Mouse (Mus musculus): ENCODE data around the gene Mfap1b.
A peak's percentile ranks its signal among the peaks of the same experiment; 100 is the strongest.
"Not testable (repeated sequence)": the region's sequence is repeated elsewhere in the genome, so short reads cannot be mapped to it uniquely, and the experiment has no call there.

The Mfap1b gene

DNA sequence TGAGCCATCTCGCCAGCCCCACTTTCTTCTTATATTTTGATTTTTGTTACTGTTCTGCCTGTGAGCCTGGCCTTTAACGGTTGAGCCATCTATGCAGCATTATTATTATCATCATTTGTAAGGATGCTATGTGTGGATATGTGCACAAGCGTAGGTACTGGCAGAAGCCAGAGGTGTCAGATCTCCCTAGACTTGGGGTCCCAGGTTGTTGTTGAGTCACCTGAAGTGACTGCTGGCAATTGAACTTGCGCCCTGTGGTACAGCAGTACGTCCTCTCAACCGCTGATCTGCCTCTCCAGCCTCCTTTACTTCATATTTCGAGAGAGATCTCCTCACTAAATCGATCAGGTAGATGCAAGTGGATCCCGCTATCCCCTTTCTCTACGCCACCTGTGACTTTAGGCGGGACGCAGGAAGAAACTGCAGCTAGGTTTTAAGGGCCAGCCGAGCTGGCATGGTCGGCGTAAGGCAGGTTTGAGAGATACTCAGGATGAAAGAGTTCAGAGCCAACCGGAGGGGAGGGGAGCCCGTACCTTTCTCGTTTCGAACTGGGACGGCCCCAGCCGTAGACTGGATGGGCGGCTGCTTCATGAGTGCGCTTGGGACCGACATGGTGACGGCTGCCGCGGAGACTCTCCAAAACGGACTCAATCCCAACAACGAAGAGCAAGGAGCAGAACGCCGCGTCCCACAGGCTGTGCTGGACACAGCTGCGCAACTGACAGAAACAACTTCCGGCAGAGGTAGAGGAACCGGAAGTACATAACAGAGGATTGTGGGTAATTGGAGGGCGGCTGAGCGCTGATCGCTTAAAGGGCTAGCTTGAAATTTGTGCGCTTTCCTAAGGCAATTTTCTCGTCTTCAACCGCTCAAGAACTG, at the start of gene Mfap1b:
Gene Mfap1b, minus strand, starts transcription at position 767 of the 879 bp plus-strand sequence.
- DNase-seq (ENCODE audit: extremely low spot score, low spot score) = peak; percentile 78

DNA sequence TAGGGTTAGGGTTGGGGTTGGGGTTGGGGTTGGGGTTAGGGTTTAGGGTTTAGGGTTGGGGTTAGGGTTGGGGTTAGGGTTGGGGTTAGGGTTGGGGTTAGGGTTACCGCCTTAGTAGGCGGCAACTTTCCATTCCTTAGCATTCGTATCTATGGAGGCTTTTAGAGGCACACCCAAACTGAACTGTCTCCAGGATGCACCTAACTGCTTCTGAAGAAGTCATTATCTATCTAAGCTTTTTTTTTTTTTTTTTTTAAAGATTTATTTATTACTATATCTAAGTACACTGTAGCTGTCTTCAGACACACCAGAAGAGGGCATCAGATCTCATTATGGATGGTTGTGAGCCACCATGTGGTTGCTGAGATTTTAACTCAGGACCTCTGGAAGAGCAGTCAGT, 49.0 kb upstream of the Mfap1b start:
- not testable (repeated sequence) for DNase-seq (ENCODE audit: extremely low spot score, low spot score)

DNA sequence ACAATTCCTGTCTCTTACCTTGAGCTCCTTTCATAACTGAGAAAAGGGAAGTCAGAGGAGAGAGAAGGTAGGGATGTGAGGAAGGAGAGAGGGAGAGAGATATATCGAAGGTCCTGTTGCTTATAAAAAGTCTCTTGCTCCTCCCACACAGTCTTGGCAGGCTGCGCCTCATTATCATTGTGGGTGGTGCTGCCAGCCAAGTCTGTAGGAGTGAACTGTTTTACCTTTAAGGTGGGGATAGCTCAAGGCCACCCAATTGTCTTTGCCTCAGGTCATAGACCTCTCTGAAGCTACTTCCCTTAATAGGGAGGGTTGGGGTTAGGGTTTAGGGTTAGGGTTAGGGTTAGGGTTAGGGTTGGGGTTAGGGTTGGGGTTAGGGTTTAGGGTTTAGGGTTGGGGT, 48.1 kb upstream of the Mfap1b start:
- no peak for DNase-seq (ENCODE audit: extremely low spot score, low spot score)

DNA sequence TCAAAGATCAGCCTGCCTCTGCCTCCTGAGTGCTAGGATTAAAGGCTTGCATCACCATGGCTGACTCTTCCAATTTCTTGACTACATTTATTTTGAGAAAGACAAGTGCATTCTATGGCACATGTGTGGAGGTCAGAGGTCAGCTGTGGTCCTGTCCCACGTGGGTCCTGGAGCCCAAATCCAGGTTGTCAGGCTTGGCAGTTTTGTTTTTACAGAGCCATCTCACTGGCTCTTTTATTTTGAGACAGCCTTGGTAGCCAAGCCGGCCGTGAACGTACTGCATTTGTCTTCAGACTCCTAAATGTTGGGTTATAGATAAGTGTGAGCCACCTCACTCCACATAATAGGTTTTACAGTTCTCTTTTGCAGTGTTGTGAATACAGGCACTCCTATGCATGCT, 44.8 kb upstream of the Mfap1b start:
- not testable (repeated sequence) for DNase-seq (ENCODE audit: extremely low spot score, low spot score)

DNA sequence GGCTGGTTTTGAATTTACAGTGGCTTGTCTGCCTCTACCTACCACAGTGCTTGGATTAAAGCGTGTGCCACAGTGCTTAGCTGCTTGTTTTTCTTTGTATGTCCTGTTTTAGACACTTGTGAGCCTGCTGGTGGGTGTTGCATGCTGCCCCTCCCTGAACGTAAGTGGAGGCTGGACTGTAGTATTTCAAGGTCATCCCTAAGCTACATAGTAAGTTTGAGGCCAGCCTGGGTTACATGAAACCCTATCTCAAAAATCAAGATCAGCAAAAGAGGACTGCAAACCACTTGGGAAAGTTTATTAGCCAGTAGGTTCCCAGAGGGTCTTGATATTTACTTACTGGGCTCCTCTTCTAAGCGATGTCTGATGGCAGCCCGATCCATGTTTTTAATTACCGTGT, 44.2 kb upstream of the Mfap1b start:
- no peak for DNase-seq (ENCODE audit: extremely low spot score, low spot score)

DNA sequence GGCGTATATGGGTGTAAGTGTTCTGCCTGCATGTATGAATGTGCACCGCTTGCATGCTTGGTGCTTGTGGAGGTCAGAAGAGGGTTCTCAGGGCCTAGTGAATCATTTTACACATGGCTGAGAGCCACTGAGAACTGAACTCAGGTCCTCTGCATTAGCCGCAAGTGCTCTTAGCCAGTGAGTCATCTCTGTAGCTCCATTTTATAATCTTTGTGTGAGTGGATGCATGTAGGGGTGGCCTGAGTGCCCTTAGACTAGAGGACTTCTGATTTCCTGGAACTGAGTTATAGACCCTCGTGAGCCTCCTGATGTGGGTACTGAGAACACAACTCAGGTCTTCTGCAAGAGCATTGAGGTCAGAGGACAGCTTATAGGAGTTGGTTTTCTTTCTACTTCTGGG, 40.3 kb upstream of the Mfap1b start:
- no peak for DNase-seq (ENCODE audit: extremely low spot score, low spot score)

DNA sequence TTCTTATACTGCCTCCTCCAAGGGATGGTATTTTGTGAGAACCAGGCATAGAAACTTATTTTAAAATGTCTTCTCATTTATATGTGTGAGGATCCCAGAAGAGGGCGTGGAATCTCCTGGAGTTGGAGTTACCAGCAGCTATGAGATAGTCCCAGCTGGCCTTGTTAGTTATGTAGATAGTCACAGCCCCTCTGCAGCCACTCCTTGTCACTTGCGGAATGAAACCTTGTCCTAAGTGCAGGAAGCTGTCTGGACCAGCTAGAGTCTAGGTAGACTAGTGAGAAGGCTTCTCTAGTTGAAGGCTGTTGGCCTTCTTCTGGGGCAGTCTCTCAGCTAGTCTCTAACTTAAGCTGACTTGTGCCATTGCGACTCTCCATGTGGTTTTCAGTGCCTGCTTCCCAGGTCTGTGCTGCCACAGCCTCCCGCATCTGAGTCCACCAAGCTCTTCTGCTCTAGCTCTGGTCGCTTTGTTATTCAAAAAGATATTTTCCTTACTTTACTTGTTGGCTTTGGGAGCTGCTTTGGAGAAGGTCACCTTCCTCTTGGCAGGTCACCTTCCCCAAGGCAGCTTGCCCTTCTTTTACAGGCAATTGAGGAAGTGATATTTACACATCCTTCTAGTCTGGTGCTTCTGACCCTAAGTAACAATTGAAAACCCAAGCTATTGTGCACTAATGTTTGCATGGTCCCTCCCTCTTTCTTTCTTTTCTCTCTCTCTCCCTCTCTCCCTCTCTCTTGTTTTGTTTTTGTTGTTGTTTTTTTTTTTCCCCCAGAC, 39.3 kb upstream of the Mfap1b start:
- DNase-seq (ENCODE audit: extremely low spot score, low spot score) = not testable (repeated sequence)

DNA sequence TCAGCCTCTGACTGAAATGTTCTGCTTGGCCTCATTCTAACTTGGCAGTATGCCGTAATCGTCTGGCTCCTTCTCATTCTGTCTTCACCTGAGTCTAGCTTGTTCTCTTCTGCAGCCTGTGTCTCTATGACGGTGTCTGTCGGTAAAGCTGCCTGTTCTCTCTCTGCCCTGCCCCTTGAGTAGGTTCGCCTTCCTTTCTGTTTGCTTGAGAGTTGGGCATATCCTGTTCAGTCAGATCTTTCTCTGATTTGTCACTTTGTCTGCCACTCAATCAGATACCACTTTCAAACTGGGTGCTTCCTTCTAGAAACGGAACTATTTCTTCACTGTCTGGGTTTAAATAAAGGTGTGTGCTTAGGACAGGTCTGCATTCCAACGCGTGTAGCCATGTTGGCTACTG, 37.5 kb upstream of the Mfap1b start:
- no peak for DNase-seq (ENCODE audit: extremely low spot score, low spot score)

DNA sequence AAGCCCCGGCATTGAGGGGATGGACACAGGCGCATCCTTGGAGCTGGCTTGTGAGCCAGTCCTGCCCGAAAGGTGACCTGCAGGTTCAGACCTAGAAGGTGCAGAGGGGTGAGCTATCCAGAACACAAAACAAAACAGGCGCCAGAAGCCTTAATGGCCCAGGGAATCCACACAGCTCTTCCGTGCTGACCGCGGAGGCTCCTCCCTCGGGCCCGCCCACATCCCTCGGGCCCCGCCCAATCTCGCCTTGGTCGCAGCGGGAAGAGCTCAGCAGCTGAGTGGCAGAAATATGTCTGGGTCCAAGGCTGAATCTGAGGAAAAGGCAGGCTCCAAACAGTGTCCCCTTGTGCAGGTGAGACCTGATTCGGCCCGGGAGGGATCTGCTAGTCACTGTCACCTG, 35.7 kb upstream of the Mfap1b start:
- peak; percentile 41 for DNase-seq (ENCODE audit: extremely low spot score, low spot score)

DNA sequence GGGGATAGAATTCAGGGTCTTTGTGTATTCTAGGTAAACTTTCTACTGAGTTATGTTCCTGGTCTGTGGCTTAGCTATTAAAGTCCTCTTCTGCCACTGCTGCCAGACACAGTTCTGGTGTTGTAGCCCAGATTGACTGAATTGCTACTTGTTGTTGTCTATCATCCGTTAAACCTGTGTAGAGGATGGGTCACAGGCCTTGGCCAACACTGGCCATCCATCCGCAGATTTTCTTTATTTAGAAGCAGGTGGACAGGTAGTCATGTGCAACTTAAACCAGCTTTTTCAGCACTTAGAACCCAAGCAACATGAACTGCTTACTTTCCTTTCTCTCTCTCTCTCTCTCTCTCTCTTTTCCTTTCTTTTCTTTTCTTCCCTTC, 34.1 kb upstream of the Mfap1b start:
- no peak for DNase-seq (ENCODE audit: extremely low spot score, low spot score)

DNA sequence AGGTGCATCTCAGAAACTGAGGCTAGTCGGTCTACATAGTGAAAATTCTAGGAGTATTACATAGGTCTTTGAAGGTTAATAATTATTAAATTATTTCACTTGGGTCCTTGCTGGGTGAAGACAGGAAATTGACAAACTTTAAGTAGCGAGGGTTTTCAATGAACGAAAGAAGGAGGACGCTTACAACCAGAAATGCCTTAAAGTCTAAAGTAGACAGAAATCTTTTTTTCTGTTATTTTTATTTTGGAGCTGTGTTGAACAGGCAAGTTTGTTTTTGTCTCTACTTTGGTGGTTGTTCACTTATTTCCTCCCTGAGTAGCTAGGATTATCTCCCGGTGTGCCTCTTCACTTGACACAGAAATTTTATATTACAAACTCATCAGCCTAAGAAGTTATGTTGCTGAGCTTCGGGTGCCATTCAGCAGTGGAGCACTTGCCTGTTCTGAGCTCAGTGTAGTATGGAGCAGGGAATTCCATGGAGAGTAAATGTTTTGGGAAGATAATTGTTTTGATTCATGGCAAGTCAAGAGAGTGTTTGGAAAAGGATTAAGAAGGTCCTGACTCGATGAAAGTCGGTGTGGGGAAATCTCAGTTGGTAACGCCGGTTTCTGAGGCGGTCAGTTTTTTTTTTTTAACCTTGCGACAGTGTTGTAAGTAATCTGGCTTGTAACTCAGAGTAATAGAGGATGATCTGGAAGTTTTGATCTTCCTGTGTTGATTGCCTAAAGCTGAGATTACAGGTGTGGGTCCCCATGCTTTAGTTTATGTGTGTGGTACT, 33.5 kb upstream of the Mfap1b start:
- no peak for DNase-seq (ENCODE audit: extremely low spot score, low spot score)

DNA sequence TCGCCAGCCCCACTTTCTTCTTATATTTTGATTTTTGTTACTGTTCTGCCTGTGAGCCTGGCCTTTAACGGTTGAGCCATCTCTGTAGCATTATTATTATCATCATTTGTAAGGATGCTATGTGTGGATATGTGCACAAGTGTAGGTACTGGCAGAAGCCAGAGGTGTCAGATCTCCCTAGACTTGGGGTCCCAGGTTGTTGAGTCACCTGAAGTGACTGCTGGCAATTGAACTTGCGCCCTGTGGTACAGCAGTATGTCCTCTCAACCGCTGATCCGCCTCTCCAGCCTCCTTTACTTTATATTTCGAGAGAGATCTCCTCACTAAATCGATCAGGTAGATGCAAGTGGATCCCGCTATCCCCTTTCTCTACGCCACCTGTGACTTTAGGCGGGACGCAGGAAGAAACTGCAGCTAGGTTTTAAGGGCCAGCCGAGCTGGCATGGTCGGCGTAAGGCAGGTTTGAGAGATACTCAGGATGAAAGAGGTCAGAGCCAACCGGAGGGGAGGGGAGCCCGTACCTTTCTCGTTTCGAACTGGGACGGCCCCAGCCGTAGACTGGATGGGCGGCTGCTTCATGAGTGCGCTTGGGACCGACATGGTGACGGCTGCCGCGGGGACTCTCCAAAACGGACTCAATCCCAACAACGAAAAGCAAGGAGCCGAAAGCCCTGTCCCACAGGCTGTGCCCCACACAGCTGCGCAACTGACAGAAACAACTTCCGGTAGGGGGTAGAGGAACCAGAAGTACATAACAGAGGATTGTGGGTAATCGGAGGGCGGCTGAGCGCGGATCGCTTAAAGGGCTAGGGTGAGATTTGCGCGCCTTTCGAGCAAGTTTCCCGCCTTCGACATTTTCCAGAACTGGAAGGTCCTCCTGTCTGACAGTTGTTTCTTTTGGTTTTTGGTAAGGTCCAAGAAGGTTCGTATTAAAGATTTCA, 32.3 kb upstream of the Mfap1b start, which contains the start of the genes Mfap1a and Wdr76:
Gene Mfap1a, minus strand, starts transcription at position 724 of the 941 bp plus-strand sequence.
Gene Wdr76, plus strand, starts transcription at position 782 of the 941 bp plus-strand sequence.
- DNase-seq (ENCODE audit: extremely low spot score, low spot score) = peak; percentile 84

DNA sequence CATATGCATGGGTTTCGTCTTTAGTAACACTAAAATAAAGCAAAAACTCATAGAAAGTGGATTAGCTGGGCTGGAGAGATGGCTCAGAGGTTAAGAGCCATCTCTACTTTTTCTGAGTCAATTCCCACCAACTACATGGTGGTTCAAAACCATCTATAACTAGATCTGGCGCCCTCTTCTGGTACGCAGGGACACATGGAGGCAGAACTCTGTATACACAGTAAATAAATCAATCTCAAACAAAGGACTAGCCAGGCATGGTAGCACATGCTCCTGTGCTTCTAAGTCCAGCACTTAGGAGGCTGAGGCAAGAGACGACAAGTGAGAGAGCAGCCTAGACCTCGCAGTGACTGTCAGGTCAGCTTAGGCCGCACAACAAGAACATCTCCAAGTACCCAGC, 27.7 kb upstream of the Mfap1b start:
- not testable (repeated sequence) for DNase-seq (ENCODE audit: extremely low spot score, low spot score)

DNA sequence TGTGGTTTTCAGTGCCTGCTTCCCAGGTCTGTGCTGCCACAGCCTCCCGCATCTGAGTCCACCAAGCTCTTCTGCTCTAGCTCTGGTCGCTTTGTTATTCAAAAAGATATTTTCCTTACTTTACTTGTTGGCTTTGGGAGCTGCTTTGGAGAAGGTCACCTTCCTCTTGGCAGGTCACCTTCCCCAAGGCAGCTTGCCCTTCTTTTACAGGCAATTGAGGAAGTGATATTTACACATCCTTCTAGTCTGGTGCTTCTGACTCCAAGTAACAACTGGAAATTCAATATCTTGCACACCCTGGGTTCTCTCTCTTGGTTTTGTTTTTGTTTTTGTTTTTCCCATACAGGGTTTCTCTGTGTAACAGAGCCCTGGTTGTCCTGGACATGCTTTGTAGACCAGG, 10.5 kb upstream of the Mfap1b start:
- not testable (repeated sequence) for DNase-seq (ENCODE audit: extremely low spot score, low spot score)

DNA sequence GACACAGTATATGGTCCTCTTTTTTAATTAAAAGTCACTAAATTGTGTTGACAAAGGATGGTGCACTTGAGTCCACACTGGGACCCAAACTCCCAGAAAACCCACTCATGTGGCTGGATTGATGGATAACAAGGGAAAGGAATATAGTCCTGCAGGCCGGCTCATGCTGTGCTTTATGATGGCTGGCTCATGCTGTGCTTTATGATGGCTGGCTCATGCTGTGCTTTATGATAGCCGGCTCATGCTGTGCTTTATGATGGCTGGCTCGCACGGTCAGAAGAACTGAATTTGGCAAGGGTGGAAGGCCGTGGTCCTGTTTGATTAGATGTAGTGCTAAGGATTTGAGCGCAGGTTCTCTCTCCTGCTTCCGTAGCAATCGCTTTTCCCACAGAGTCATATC, 9.7 kb upstream of the Mfap1b start:
- no peak for DNase-seq (ENCODE audit: extremely low spot score, low spot score)

DNA sequence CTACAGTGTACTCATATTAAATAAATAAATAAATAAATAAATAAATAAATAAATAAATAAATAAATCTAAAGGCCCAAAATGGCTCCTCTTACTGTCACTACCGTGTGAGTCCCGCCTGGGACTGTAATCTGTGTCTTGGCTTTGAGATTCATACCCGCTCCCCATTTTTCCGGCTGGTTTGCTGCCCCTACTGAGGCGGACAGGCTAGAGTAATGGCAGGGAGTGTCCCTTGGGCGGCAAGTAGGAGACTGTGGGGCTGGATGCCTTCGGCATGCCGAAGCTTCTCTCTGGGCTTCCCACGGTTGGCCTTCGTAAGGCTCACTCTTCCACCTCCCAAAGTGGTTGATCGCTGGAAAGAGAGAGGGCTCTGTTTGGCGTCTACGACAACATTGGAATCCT, 7.0 kb upstream of the Mfap1b start:
- DNase-seq (ENCODE audit: extremely low spot score, low spot score) = not testable (repeated sequence)

DNA sequence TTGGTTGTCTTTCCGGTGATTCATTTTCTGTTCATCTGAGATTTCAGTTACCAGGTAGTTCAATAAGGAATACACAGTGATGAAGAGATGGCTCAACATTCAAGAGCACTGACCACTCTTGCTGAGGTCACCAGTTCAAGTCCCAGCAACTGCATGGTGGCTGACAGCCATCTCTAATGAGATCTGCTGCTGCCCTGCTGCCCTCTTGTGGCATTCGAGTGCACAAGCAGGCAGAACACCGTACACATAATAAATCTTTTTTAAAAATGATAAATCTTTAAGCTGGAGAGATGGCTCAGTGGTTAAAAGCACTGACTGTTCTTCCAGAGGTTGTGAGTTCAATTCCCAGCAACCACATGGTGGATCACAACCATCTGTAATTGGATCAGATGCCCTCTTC, 6.6 kb upstream of the Mfap1b start:
- no peak for DNase-seq (ENCODE audit: extremely low spot score, low spot score)

DNA sequence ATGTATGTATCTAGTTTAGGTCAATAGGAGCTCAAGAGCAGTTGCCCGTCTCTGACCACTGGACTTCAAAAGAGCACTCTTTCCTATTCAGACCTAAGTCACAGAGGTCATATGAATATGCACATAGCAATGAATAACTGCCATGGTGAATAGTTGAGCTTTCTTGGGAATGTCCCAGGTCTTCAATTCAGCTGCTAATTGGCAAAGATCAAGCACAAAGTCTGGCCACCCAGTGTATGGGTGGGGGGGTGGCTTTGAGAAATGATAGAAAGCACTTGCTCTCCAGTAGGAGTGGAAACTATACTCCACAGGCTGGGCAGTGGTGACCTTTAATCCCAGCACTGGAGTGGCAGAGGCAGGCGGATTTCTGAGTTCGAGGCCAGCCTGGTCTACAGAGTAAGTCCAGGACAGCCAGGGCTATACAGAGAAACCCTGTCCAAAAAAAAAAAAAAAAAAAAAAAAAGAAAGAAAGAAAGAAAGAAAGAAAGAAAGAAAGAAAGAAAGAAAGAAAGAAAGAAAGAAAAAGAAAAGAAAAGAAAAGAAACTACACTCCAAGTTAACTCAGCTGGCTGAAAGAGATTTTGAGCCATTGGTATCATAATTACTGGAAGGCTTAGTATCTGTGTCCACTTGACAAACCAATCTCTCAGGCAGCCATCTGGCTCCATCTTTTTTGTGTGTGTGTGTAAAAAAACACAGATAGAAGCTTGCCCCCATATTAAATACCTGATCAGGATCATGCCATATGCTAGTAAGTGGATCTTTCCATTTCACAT, 3.8 kb upstream of the Mfap1b start:
- no peak for DNase-seq (ENCODE audit: extremely low spot score, low spot score)

DNA sequence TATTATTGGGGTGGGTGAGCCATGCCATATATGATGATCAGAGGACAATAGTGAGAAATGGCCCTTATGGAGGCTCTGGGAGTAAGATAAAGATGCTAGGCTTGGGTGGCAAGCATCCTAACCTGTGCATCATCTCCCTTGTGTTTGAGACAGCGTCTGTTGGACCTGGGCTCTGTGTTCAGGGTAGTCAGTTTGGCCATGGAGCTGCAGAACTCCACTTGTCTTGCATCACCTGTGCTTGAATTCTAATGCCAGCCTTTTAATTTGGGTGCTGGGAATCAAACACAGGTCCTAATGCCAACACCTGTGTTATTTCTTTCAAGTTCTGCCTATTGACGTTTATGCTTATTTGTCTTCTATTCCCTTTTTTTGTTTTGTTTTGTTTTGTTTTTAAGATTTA, 1.4 kb upstream of the Mfap1b start:
- not testable (repeated sequence) for DNase-seq (ENCODE audit: extremely low spot score, low spot score)

DNA sequence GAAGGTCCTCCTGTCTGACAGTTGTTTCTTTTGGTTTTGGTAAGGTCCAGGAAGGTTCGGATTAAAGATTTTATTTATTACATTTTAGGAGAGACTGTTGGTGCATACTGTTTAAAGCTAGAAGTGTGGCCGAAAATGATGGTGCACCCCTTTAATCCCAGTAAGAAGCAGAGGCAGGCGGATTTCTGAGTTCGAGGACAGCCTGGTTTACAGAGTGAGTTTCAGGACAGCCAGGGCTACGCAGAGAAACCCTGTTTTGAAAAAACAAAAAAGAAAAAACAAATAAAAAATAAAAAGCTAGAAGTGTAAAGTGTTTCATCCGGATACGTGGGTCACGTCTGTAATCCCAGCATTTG, 291 bp upstream of the Mfap1b start:
- no peak for DNase-seq (ENCODE audit: extremely low spot score, low spot score)
